Mouse (Mus musculus): ENCODE results near the gene Magea2.
"Not testable (repeated sequence)": the region's sequence is repeated elsewhere in the genome, so short reads cannot be mapped to it uniquely, and the experiment has no call there.

The Magea2 gene

GRCm38 (mm10) chrX:155093566-155093965 lies at the start of gene Magea2:
TSS of gene Magea2 (minus strand) at chrX:155093666.
- DNase-seq (ENCODE audit: low spot score): not testable (repeated sequence)

GRCm38 (mm10) chrX:155128312-155128711 lies 34.8 kb upstream of the Magea2 start, which contains the start of gene Cldn34b2:
TSS of gene Cldn34b2 (minus strand) at chrX:155128412.
- not testable (repeated sequence) for DNase-seq (ENCODE audit: low spot score)

GRCm38 (mm10) chrX:155098024-155098423 lies 4.6 kb upstream of the Magea2 start:
- DNase-seq (ENCODE audit: low spot score): no peak

- DNase-seq (ENCODE audit: low spot score): not testable (repeated sequence)
Observed at GRCm38 (mm10) chrX:155089693-155090092, 3.8 kb downstream of the Magea2 start, which contains the start of gene Magea1. TSS of gene Magea1 (minus strand) at chrX:155089793.

- not testable (repeated sequence) for DNase-seq (ENCODE audit: low spot score)
Observed at GRCm38 (mm10) chrX:155063045-155063444, 30.4 kb downstream of the Magea2 start, which contains the start of gene Magea5. TSS of gene Magea5 (minus strand) at chrX:155063145.

GRCm38 (mm10) chrX:154995750-154996149 lies 97.7 kb downstream of the Magea2 start, which contains the start of gene Magea8:
TSS of gene Magea8 (minus strand) at chrX:154995850.
- DNase-seq (ENCODE audit: low spot score): not testable (repeated sequence)
